Mouse (Mus musculus) kidney, adult 9 months (tissue): Measurements from ENCODE around the gene Htra3.

Experiments used
- DNase-seq: peaks from one replicate; pipeline ENCODE4 v3.0.0; 2022

Htra3 gene

DNA sequence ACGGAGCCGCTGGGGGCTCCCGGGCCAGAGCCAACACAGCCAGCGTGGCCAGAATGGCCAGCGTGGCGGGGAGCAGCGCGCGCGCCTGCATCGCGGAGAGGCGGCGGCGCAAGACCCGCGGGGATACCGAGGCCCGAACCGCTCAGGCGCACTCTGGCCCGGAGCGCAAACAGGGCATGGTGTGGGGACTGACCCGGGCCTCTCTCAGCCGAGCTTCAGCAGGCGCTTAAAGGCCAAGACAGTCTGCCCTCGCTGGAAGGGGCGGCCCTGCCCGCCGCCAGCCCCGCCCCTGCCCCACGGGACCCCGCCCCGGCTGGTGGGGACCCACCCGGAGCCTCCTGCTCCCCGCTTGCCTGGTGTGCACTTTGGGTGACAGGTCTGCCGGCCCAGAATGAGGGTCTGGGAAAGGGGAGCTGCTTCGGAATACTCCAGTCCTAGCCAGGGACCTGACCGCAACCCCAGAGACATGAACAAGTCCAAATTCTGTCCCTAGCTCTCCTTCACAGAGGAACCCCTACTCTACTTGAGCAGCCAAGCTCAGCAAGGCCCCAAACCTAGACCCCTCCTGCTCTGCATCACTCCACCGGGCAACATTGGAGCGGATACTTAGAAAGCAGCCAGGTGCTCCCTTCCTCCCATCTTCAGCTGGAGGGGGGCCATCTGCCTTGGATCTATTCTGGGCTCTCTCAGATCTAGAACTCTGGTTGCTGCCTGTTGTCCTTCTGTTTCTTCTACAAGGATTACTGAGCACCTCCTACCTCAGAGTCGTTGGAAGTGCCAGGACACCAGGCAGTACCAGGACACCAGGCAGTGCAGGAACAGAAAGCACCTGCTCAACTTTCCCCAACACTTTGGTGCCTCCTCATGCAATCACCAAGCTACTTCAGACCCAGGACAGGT is at the start of gene Htra3:
Gene Htra3 (minus strand): TSS at position 527 of the 900 bp plus-strand sequence.
- no peak for DNase-seq

DNA sequence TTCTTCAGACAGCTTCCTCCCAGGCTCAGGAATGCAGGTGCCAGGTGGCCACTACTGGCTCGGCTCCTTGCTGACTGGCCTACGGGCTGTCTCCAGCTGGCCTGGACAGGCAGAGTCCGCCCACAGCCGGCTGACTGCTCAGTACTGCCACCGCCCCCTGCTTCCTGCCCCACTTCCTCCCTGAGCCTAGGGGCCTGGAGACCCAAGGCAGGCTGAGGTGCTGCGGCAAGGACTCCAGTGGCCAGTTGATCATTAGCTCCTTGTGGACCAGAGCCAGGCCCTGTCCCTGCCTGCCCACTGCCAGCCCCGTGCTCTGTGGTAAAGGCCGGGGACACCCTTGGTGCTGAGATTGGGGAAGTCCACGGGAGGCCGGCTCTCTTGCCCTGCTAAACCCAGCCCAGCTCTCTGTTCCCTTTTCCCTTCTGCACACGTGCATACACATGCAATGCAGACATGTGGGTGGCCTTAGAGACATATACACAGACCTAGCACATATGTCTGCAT is 49.4 kb upstream of the Htra3 start:
- peak; percentile 98 for DNase-seq

DNA sequence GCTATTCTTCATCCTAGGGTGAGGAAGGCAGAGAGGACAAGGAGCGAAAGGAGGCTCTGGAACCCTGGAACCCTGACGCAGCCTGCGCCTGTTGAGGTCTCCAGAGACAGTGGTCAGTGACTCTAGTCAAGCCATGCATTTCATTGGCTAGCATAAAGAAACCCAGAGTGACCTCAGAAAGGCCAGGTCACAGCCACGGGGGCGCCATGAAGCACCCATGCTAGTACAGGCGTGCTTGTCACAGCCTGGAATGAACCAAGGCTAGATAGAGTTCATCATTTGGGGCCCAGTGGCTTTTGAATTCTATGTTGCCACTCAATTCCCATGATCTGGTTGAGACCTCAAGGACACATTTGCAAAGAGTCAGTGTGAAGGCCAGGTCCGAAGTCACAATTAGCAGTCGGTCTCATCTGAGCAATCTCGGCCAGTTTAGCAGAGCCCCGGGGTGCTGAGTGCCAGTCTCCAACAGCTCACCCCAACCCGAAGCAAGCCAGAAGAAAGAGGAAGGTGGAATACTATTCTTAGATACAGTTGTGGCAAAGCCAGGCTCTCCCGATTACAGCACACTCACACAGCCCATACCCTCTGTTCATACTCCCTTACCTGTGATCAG is 48.9 kb upstream of the Htra3 start:
- DNase-seq, result no peak

GRCm38 (mm10) chr5:35727447-35727846 is 47.9 kb upstream of the Htra3 start:
- peak; percentile 64 for DNase-seq

- no peak for DNase-seq
These were observed 46.3 kb upstream of the Htra3 start for GRCm38 (mm10) chr5:35725840-35726239.

DNA sequence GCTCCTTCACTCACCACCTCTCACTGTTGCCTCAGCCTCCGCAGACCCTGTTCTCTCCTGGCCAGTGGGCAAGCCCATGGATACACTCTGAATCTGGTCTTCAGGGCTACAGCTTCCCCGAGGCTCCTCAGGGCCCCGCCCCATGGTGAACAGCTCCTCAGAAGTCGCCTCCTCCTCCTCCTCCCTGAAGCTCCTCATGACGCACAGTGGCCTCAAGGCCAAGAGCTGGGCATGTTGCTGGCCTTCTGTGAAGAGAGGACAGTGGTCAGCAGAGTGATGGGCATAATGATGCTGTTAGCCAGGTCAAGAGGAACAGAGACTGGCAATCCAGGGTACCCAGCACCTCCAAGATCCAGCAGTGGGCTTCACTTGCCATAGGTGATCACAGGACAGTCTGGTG is 44.3 kb upstream of the Htra3 start:
- DNase-seq, result no peak

DNA sequence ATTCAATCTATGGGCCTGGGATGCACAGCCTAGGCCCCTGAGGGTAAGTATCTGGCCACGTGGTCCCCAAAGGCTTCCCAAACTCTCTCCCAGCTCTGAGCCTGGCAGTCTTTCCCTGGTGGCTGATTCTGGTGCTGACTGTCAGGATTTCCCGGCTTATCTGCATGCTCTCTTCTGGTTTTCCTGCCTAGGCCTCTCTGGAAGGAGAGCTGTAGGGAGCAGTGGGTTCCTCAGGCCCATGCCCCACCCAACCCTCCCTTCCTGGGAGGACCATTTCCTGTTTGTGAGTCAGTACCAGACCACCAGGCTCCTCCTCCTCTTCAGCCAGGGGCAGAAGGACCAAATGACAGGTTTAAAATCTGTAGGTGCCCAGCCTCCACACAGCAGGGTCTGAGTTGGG is 43.1 kb upstream of the Htra3 start:
- no peak for DNase-seq

- no peak for DNase-seq
These were observed 42.4 kb upstream of the Htra3 start for GRCm38 (mm10) chr5:35721933-35722332.

GRCm38 (mm10) chr5:35719880-35720279 is 40.3 kb upstream of the Htra3 start:
- DNase-seq, result no peak

DNA sequence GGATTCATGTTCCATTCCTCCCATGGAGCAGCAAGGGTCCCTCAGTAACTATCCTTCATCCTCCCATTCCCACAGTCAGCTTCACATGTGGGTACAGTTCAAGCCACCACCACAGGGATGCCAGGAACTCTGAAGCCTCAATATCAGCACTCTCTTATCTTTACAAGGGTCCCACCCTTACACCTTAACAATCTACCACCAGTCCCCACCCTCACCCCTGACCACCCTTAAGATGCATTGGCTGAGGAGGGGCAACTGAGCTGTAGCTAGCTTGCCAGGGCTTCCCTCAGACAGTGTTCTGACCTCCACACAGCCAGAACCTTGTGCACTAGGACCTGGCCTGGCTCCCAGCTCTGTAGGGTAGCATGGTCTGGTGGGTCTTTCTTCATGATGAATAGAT is 39.8 kb upstream of the Htra3 start:
- DNase-seq, result no peak

GRCm38 (mm10) chr5:35718817-35719216 is 39.2 kb upstream of the Htra3 start:
- no peak for DNase-seq

DNA sequence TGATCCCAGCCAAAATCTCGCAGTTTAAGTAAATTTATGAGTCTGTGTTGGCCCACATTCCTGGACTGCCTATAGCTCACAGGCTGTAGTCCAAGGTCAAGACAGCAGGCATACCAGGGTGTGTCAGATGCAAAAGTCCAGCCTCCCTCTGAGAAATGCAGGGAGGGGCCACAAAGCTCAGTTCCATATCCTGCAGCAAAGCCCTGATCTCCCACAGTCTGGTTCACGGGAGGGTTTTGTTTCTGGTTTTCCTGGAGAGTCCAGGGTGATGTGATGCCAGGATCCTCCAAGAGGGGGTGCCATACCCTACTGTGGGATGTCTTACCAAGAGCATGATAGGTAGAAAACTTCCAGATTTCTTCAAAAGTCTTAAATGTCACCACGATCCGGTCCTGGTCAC is 38.4 kb upstream of the Htra3 start:
- DNase-seq, result peak; percentile 71

GRCm38 (mm10) chr5:35717455-35717854 is 37.9 kb upstream of the Htra3 start:
- no peak for DNase-seq

- peak; percentile 69 for DNase-seq
These were observed 34.2 kb upstream of the Htra3 start for GRCm38 (mm10) chr5:35713649-35714354.

GRCm38 (mm10) chr5:35712517-35712916 is 32.9 kb upstream of the Htra3 start:
- DNase-seq, result no peak

- DNase-seq, result no peak
These were observed 31.3 kb upstream of the Htra3 start for GRCm38 (mm10) chr5:35710931-35711330.

- no peak for DNase-seq
These were observed 30.9 kb upstream of the Htra3 start for GRCm38 (mm10) chr5:35710481-35710880.

DNA sequence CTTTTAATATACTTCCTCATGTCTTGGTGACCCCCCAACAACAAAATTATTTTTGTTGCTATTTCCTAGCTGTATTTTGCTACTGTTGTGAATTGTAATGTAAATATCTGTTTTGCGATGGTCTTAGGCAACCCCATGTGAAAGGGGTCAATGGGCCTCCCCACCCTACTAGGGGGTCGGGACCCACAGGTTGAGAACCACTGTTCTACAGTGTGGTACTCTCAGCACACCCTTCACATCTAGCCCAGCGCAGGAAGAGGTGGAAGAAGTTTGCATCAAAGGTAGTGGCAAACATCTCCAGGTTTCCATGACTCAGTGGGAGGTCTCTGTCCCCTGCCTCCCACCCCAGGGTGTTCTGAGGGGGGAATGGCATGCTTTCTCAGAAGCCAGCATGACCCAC is 25.8 kb upstream of the Htra3 start:
- DNase-seq, result no peak

DNA sequence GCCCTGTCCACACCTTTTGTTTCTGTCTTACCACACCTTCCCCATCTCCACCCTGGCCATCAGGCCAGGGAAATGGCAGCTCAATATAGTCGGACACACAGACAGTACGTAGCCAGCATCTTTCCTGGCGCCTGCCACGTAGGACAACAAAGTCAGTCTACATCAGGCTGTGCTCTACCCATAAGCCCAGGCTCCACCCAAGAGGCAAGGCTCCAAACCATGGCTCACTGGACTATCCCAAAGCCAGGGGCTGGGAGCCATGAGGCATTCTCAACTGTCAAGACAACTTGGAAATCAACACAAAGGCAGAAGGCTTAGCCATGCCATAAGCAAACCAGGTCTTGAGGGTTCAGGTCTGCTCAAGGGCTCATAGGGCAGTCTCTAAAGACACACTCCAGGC is 24.2 kb upstream of the Htra3 start:
- DNase-seq, result no peak

- no peak for DNase-seq
These were observed 23.6 kb upstream of the Htra3 start for GRCm38 (mm10) chr5:35703183-35703582.

DNA sequence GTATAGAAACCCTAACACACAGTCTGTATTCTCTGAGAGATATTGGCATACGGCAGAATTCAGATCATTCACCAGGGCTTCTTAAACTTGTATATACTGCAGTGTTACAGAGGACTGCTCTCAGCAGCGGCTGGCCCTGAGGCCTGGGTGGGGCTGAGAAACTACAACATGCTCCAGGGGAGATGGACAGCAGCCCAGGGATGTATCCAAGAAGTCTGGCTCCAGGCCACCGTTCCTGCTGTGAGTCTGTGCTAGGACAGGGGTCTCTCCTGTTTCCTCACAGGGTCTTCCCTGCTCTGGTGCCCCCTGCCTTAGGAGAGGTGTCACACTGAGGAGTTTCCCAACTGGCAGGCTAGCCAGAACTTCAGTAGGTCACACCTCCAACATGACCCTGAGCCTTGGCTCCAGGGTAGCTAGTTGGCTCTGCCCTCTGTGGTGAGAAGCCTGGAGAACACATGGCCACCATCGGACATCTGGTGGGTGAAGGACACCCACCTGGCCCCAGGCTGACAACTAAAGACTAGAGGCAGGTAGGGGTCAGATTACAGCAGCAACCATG is 23.1 kb upstream of the Htra3 start:
- no peak for DNase-seq

GRCm38 (mm10) chr5:35701042-35701441 is 21.5 kb upstream of the Htra3 start:
- DNase-seq, result peak; percentile 74

- DNase-seq, result peak; percentile 49
These were observed 16.2 kb upstream of the Htra3 start for GRCm38 (mm10) chr5:35695815-35696214.
